Comparison of ENCODE assay signal across 13 mouse cellular contexts in the genomic region with DNA sequence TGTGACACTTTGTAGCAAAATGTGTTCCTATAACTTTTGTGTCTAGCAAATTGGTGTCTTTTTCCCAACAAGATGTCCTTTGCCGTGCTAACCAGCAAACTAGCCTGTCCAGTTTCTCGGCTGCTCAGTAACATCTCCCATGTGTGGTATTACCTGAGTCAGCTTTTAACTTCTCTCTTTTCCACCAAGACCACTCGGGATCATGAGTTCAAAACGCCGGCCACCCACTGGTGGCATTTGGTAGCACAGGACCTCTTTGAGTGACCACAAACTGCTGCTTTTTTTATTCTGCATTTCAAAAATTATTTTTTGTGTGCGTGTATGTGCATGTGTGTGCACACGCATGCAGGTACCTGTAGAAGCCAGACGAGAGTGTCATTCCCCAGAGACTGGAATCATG. TPM values are rescaled to one million over a fixed set of nuclear protein-coding genes. Genes with fewer than 3 reads are reported as not detected.
A peak's percentile ranks its signal among the peaks of the same experiment; 100 is the strongest.
DNase-seq lines count a peak whose midpoint lies in the region; ATAC-seq and TF ChIP-seq lines count a peak whose summit lies in the region.
"Had no signal": no experiment of that assay in that cellular context is flagged by ENCODE, and none has a peak within 500 bp of the region (broad histone marks: within the 10 kb centered on the region; RNA-seq: fewer than 3 reads in every experiment).

No protein-coding gene starts in this region.

- no peak for TF ChIP-seq POLR2A in lung, adult 2 months (IDR thresholded peaks at IDR 0.05; ENCODE audit: borderline replicate concordance, extremely low read depth, low read depth, low read length)
- TF ChIP-seq POLR2A in brain, embryonic 14.5 days (IDR thresholded peaks at IDR 0.05; ENCODE audit: borderline replicate concordance, extremely low read depth, insufficient read depth, insufficient read length, poor library complexity, severe bottlenecking) = no peak

- peaks cover 25% of the 10 kb centered on the region; the same call in 1 of the 2 replicates for H3K36me3 ChIP-seq in intestine, postnatal 0 days (ENCODE audit: control insufficient read depth, insufficient read depth)
- peaks cover 7% of the 10 kb centered on the region; the same call in 1 of the 2 replicates for H3K36me3 ChIP-seq in intestine, embryonic 16.5 days (ENCODE audit: control insufficient read depth, insufficient read depth, low read length)
- H3K36me3 ChIP-seq in lung, postnatal 0 days (ENCODE audit: insufficient read depth, low read length) = peaks cover 28% of the 10 kb centered on the region; the same call in 1 of the 2 replicates

- DNase-seq in cerebellum, postnatal 10 days = peak; percentile 49 to 56
- no peak for DNase-seq in cerebellum, adult 11-12 months
- no peak for DNase-seq in lung, postnatal 0 days (ENCODE audit: low spot score)
- DNase-seq in lung, adult 2 months = no peak
- no peak for DNase-seq in brain, embryonic 14.5 days (ENCODE audit: low read depth)
- DNase-seq in layer of hippocampus, postnatal 25 days (ENCODE audit: extremely low spot score in 1 of 2, low spot score in 1 of 2) = no peak
- DNase-seq: cerebellum, adult 8-10 months; gastrocnemius, postnatal 14 days; right cerebral cortex, adult 18-20 months had no signal

- no peak overlapping the region for H3K9ac ChIP-seq in intestine, postnatal 0 days (ENCODE audit: low read depth, low read length)
- no peak overlapping the region for H3K9ac ChIP-seq in intestine, embryonic 16.5 days (ENCODE audit: low read depth, low read length)
- no peak overlapping the region for H3K9ac ChIP-seq in lung, postnatal 0 days (replicated peaks; ENCODE audit: low read depth)
- H3K9ac ChIP-seq: lung, embryonic 15.5 days had no signal

- peak; percentile 43 for TF ChIP-seq CTCF in intestine, postnatal 0 days (IDR thresholded peaks at IDR 0.05; ENCODE audit: low read depth)
- peak; percentile 49 for TF ChIP-seq CTCF in lung, postnatal 0 days (IDR thresholded peaks at IDR 0.05)
- TF ChIP-seq CTCF in lung, adult 2 months (IDR thresholded peaks at IDR 0.05; ENCODE audit: insufficient read depth, low read length) = no peak
- peak; percentile 44; the same call in 1 of the 2 replicates for TF ChIP-seq CTCF in brain, embryonic 14.5 days (IDR thresholded peaks at IDR 0.05; ENCODE audit: borderline replicate concordance, extremely low read depth, insufficient read depth, insufficient read length)

- H3K4me2 ChIP-seq in intestine, postnatal 0 days (replicated peaks; ENCODE audit: low read depth) = no peak overlapping the region
- no peak overlapping the region for H3K4me2 ChIP-seq in intestine, embryonic 16.5 days (ENCODE audit: low read depth, low read length)
- H3K4me2 ChIP-seq in lung, postnatal 0 days (replicated peaks; ENCODE audit: low read depth, low read length) = no peak overlapping the region
- H3K4me2 ChIP-seq: lung, embryonic 15.5 days had no signal

- no peak overlapping the region for H3K27ac ChIP-seq in intestine, postnatal 0 days (ENCODE audit: low read depth, low read length)
- H3K27ac ChIP-seq in intestine, embryonic 16.5 days (ENCODE audit: low read length) = no peak overlapping the region
- H3K27ac ChIP-seq in lung, postnatal 0 days (ENCODE audit: low read length) = no peak overlapping the region
- H3K27ac ChIP-seq: lung, embryonic 15.5 days had no signal

- no peak overlapping the region for H3K4me3 ChIP-seq in intestine, postnatal 0 days (ENCODE audit: low read depth, low read length)
- no peak overlapping the region for H3K4me3 ChIP-seq in intestine, embryonic 16.5 days (ENCODE audit: low read length)
- H3K4me3 ChIP-seq in lung, postnatal 0 days (ENCODE audit: low read depth, low read length) = no peak overlapping the region
- no peak overlapping the region for H3K4me3 ChIP-seq in lung, adult 2 months (replicated peaks; ENCODE audit: extremely low read depth, low read depth, low read length)
- H3K4me3 ChIP-seq: lung, embryonic 15.5 days had no signal

- WGBS in intestine, postnatal 0 days = 87% methylated on average over 8 of the region's 8 CpGs
- WGBS in intestine, embryonic 16.5 days = 86% methylated on average over 8 of the region's 8 CpGs
- 81% methylated on average over 8 of the region's 8 CpGs for WGBS in lung, postnatal 0 days
- 81% methylated on average over 8 of the region's 8 CpGs for WGBS in lung, adult 2 months

- H3K9me3 ChIP-seq in intestine, postnatal 0 days (ENCODE audit: control insufficient read depth) = no peaks in the 10 kb centered on the region
- H3K9me3 ChIP-seq in intestine, embryonic 16.5 days (ENCODE audit: control insufficient read depth, low read length) = no peaks in the 10 kb centered on the region
- H3K9me3 ChIP-seq in lung, postnatal 0 days (ENCODE audit: low read length) = no peaks in the 10 kb centered on the region
- H3K9me3 ChIP-seq: lung, embryonic 15.5 days had no signal

- H3K4me1 ChIP-seq in intestine, postnatal 0 days (replicated peaks; ENCODE audit: control insufficient read depth, insufficient read depth, low read length) = no peaks in the 10 kb centered on the region
- H3K4me1 ChIP-seq in intestine, embryonic 16.5 days (ENCODE audit: control insufficient read depth, insufficient read depth, low read length) = no peaks in the 10 kb centered on the region
- no peaks in the 10 kb centered on the region for H3K4me1 ChIP-seq in lung, postnatal 0 days (ENCODE audit: insufficient read depth, low read depth, low read length)
- no peaks in the 10 kb centered on the region for H3K4me1 ChIP-seq in lung, adult 2 months (ENCODE audit: control insufficient read depth, insufficient read depth, low read length)
- H3K4me1 ChIP-seq: lung, embryonic 15.5 days had no signal

- no peak for ATAC-seq in intestine, postnatal 0 days
- no peak for ATAC-seq in intestine, embryonic 16.5 days
- no peak for ATAC-seq in lung, postnatal 0 days
- ATAC-seq: activated CD4-positive, CD25-positive, alpha-beta regulatory T cell, adult 4 months had no signal

- no peak for TF ChIP-seq EP300 in lung, postnatal 0 days (IDR thresholded peaks at IDR 0.05)

- H3K27me3 ChIP-seq in intestine, postnatal 0 days (replicated peaks; ENCODE audit: control insufficient read depth, insufficient read depth, low read length) = no peaks in the 10 kb centered on the region
- no peaks in the 10 kb centered on the region for H3K27me3 ChIP-seq in intestine, embryonic 16.5 days (replicated peaks; ENCODE audit: control insufficient read depth, insufficient read depth, low read length)
- H3K27me3 ChIP-seq in lung, postnatal 0 days (replicated peaks; ENCODE audit: insufficient read depth, low read length) = no peaks in the 10 kb centered on the region
- H3K27me3 ChIP-seq: lung, embryonic 15.5 days had no signal

RNA-seq across cellular contexts. Expression of gene Actr10, which starts 39.2 kb away (rescaled TPM):
- 164 and 181 TPM in 2 replicates for polyA plus RNA-seq in intestine, postnatal 0 days (2015; fragmentation: Nextera tagmentation; extraction: Ambion mirVana)
- polyA plus RNA-seq in intestine, embryonic 16.5 days (2015; fragmentation: Nextera tagmentation; extraction: Ambion mirVana) = 205 and 213 TPM in 2 replicates
- 192 and 206 TPM in 2 replicates for polyA plus RNA-seq in lung, postnatal 0 days (2015; fragmentation: Nextera tagmentation; extraction: Ambion mirVana)
- 11.7 and 26.5 TPM in 2 replicates for polyA plus RNA-seq in lung, adult 2 months (2012; rRNA removed)
- polyA plus RNA-seq in brain, embryonic 14.5 days (2012; rRNA removed) = 112 and 132 TPM in 2 replicates
- 100 to 1,000 TPM; 174 to 178 TPM for total RNA-seq in layer of hippocampus, postnatal 25 days (2021)

Comparison
In these comparisons a context has a peak if more than half of its experiments do, and no peak if none do; other contexts are left out.
1. DNase-seq: peak in cerebellum, postnatal 10 days (2 of 2); none in cerebellum, adult 11-12 months (single experiment), lung, postnatal 0 days (single experiment), lung, adult 2 months (single experiment), brain, embryonic 14.5 days (single experiment) and layer of hippocampus, postnatal 25 days (0 of 2).